Mouse (Mus musculus) G1E (cell line): ENCODE results near the gene Rnf157. TPM values are rescaled to one million over a fixed set of nuclear protein-coding genes. Genes with fewer than 3 reads are reported as not detected.

Source experiments
- ATAC-seq: 2 replicates; pipeline ENCODE4 v1.8.0; 2016; ENCODE audit warnings: mild to moderate bottlenecking; ENCODE audit not compliant: insufficient number of reproducible peaks, poor library complexity, low FRiP score, severe bottlenecking; ENCODE audit errors: extremely low read depth
- DNase-seq: peaks from one replicate; pipeline ENCODE4 v3.0.0; 2012; ENCODE audit warnings: low spot score
- H3K27me3 ChIP-seq: 2 replicates; pipeline ENCODE4 v1.6.1; 2012; ENCODE audit warnings: mild to moderate bottlenecking, low read length, inconsistent platforms; ENCODE audit not compliant: insufficient read depth
- H3K36me3 ChIP-seq: replicated peaks from 2 replicates; pipeline ENCODE3; 2012; ENCODE audit warnings: mild to moderate bottlenecking, inconsistent platforms
- H3K4me1 ChIP-seq: 2 replicates; pipeline ENCODE4 v1.6.1; 2012; ENCODE audit warnings: low read depth, low read length, inconsistent platforms, mixed read lengths; ENCODE audit not compliant: insufficient read depth
- H3K4me3 ChIP-seq: 2 replicates; pipeline ENCODE4 v1.5.1; 2012; ENCODE audit warnings: low read depth, mild to moderate bottlenecking, inconsistent platforms, low read length, moderate library complexity, mixed read lengths
- H3K9me3 ChIP-seq: replicated peaks from 2 replicates; pipeline ENCODE4 v1.6.1; 2012; ENCODE audit warnings: inconsistent platforms
- CTCF ChIP-seq: IDR thresholded peaks from 2 replicates; pipeline ENCODE4 v1.5.1; 2012; ENCODE audit warnings: low read depth, low read length, inconsistent platforms, mixed read lengths
- GATA1 ChIP-seq: IDR thresholded peaks from 2 replicates; pipeline ENCODE4 v1.6.1; 2012; ENCODE audit warnings: borderline replicate concordance, low read length, inconsistent platforms, mixed read lengths
- GATA2 ChIP-seq: IDR thresholded peaks from 2 replicates; pipeline ENCODE4 v1.6.1; 2012; ENCODE audit warnings: low read depth, low read length, inconsistent platforms, borderline replicate concordance
- POLR2AphosphoS5 ChIP-seq: IDR thresholded peaks from 2 replicates; pipeline ENCODE4 v1.6.1; 2012; ENCODE audit warnings: low read depth, low read length, inconsistent platforms; ENCODE audit not compliant: insufficient replicate concordance
- TAL1 ChIP-seq: conservative IDR thresholded peaks from 2 replicates; pipeline ENCODE4 v1.6.1; 2012; ENCODE audit warnings: low read depth, low read length, inconsistent platforms, mixed read lengths
- polyA plus RNA-seq: library from polyadenylated mRNA; stranded (reverse); fragments of >175 nt; gene quantifications from 2 replicates; pipeline ENCODE4 v1.2.3, GENCODE M21; 2012
- total RNA-seq, 2 experiments: library from RNA; stranded (forward) in 1 of 2; stranded (reverse) in 1 of 2; fragments of 200-1000 nt in 1 of 2; fragments of >200 nt in 1 of 2; fragmentation: Nextera tagmentation in 1 of 2; gene quantifications; 2 replicates each; pipeline ENCODE4 v1.2.3; 2014 to 2017

The Rnf157 gene
- total and polyA plus RNA-seq, 3 experiments, result 7.1 to 23.7 (median 10.0) TPM

- peaks cover 88% of the 10 kb centered on the region for H3K36me3 ChIP-seq
- H3K4me3 ChIP-seq, result no peak overlapping the region
- no peaks in the 10 kb centered on the region for H3K9me3 ChIP-seq
- no peak for DNase-seq
- no peaks in the 10 kb centered on the region for H3K27me3 ChIP-seq
- ATAC-seq, result no peak
- no peak for TF ChIP-seq POLR2AphosphoS5
- TF ChIP-seq GATA2, result no peak
- no peak for TF ChIP-seq CTCF
- no peak for TF ChIP-seq TAL1
- TF ChIP-seq GATA1, result no peak
- H3K4me1 ChIP-seq, result peaks cover 19% of the 10 kb centered on the region
These were observed 122.3 kb downstream of the Rnf157 start for GRCm38 (mm10) chr11:116290556-116290955.

DNA sequence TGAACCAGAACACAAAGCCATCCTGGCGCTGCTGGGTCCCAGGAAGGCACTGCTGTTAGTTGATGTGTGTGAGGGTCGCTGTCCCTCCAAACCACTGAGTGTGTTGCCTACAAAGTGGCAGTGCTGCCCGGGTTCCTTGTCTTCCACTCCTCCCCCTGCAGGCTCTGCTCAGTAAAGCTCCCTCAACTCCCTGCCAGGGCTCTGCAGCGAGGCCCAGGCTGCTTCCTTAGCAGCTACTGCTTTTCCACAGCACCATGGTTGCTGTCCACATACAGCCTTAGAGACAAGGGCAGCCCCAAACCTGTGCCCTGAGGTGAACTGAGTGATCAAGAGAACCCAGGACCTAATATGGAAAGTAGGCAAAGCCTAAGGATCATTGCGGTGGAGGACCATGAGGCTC, 125.5 kb downstream of the Rnf157 start:
- Histone ChIP-seq H3K27me3 (peaks cover 9% of the 10 kb centered on the region; the same call in 1 of the 2 replicates), H3K36me3 (peaks cover 57% of the 10 kb centered on the region), H3K9me3 (peaks cover 8% of the 10 kb centered on the region), H3K4me3 (no peak overlapping the region), H3K4me1 (peaks cover 10% of the 10 kb centered on the region)
- no peak for DNase-seq
- ATAC-seq, result no peak
- TF ChIP-seq GATA1 (no peak), TAL1 (no peak), POLR2AphosphoS5 (no peak), CTCF (no peak), GATA2 (no peak)

Other genes starting within 250 kb of the Rnf157 start
- 42.2 and 50.9 TPM in 2 replicates for gene Fbf1, start 244.9 kb downstream of the Rnf157 start, total RNA-seq (2014; fragmentation: Nextera tagmentation)
- gene Fbf1, start 244.9 kb downstream of the Rnf157 start, total RNA-seq (2017), result 25.0 and 35.9 TPM in 2 replicates
- 23.6 and 26.4 TPM in 2 replicates for gene Fbf1, start 244.9 kb downstream of the Rnf157 start, polyA plus RNA-seq
- 17.8 and 23.1 TPM in 2 replicates for gene Ten1, start 214.2 kb downstream of the Rnf157 start, total RNA-seq (2014; fragmentation: Nextera tagmentation)
- 47.6 and 47.8 TPM in 2 replicates for gene Ten1, start 214.2 kb downstream of the Rnf157 start, total RNA-seq (2017)
- 95.8 and 99.2 TPM in 2 replicates for gene Ten1, start 214.2 kb downstream of the Rnf157 start, polyA plus RNA-seq
- gene Acox1, start 214.0 kb downstream of the Rnf157 start, total RNA-seq (2014; fragmentation: Nextera tagmentation), result 34.0 and 35.6 TPM in 2 replicates
- 51.2 and 55.8 TPM in 2 replicates for gene Acox1, start 214.0 kb downstream of the Rnf157 start, total RNA-seq (2017)
- gene Acox1, start 214.0 kb downstream of the Rnf157 start, polyA plus RNA-seq, result 2.5 and 2.8 TPM in 2 replicates
- gene Evpl, start 175.0 kb downstream of the Rnf157 start, total RNA-seq (2014; fragmentation: Nextera tagmentation), result not detected in 2 replicates
- gene Evpl, start 175.0 kb downstream of the Rnf157 start, total RNA-seq (2017), result 0.05 TPM in 1 of 2 replicates, not detected in the other
- gene Evpl, start 175.0 kb downstream of the Rnf157 start, polyA plus RNA-seq, result 0.01 TPM in 2 replicates
- gene Srp68, start 138.8 kb downstream of the Rnf157 start, total RNA-seq (2014; fragmentation: Nextera tagmentation), result 78.0 and 79.1 TPM in 2 replicates
- 25.2 and 35.1 TPM in 2 replicates for gene Srp68, start 138.8 kb downstream of the Rnf157 start, total RNA-seq (2017)
- 49.3 and 52.1 TPM in 2 replicates for gene Srp68, start 138.8 kb downstream of the Rnf157 start, polyA plus RNA-seq
- gene Galr2, start 132.1 kb downstream of the Rnf157 start, total RNA-seq (2014; fragmentation: Nextera tagmentation), result not detected in 2 replicates
- 0.23 and 0.38 TPM in 2 replicates for gene Galr2, start 132.1 kb downstream of the Rnf157 start, total RNA-seq (2017)
- gene Galr2, start 132.1 kb downstream of the Rnf157 start, polyA plus RNA-seq, result not detected in 2 replicates
- 30.9 and 39.5 TPM in 2 replicates for gene Exoc7, start 105.8 kb downstream of the Rnf157 start, total RNA-seq (2014; fragmentation: Nextera tagmentation)
- gene Exoc7, start 105.8 kb downstream of the Rnf157 start, total RNA-seq (2017), result 18.6 and 32.1 TPM in 2 replicates
- gene Exoc7, start 105.8 kb downstream of the Rnf157 start, polyA plus RNA-seq, result 13.1 and 13.6 TPM in 2 replicates
- not detected in 2 replicates for gene Foxj1, start 77.6 kb downstream of the Rnf157 start, total RNA-seq (2014; fragmentation: Nextera tagmentation)
- gene Foxj1, start 77.6 kb downstream of the Rnf157 start, total RNA-seq (2017), result 0.11 and 0.29 TPM in 2 replicates
- 0.05 and 0.11 TPM in 2 replicates for gene Foxj1, start 77.6 kb downstream of the Rnf157 start, polyA plus RNA-seq
- 184 and 210 TPM in 2 replicates for gene Ubald2, start 21.1 kb upstream of the Rnf157 start, total RNA-seq (2014; fragmentation: Nextera tagmentation)
- gene Ubald2, start 21.1 kb upstream of the Rnf157 start, total RNA-seq (2017), result 114 and 161 TPM in 2 replicates
- 710 and 1,104 TPM in 2 replicates for gene Ubald2, start 21.1 kb upstream of the Rnf157 start, polyA plus RNA-seq
- gene Qrich2, start 53.2 kb upstream of the Rnf157 start, total RNA-seq (2014; fragmentation: Nextera tagmentation), result not detected in 2 replicates
- gene Qrich2, start 53.2 kb upstream of the Rnf157 start, total RNA-seq (2017), result 0.05 and 0.06 TPM in 2 replicates
- 0.07 and 0.16 TPM in 2 replicates for gene Qrich2, start 53.2 kb upstream of the Rnf157 start, polyA plus RNA-seq
- gene Prpsap1, start 81.2 kb upstream of the Rnf157 start, total RNA-seq (2014; fragmentation: Nextera tagmentation), result 53.7 and 56.6 TPM in 2 replicates
- 33.3 and 42.2 TPM in 2 replicates for gene Prpsap1, start 81.2 kb upstream of the Rnf157 start, total RNA-seq (2017)
- 53.9 and 69.4 TPM in 2 replicates for gene Prpsap1, start 81.2 kb upstream of the Rnf157 start, polyA plus RNA-seq
- 1.5 and 2.3 TPM in 2 replicates for gene Sphk1, start 117.9 kb upstream of the Rnf157 start, total RNA-seq (2014; fragmentation: Nextera tagmentation)
- gene Sphk1, start 117.9 kb upstream of the Rnf157 start, total RNA-seq (2017), result 22.1 and 30.6 TPM in 2 replicates
- 16.7 and 17.1 TPM in 2 replicates for gene Sphk1, start 117.9 kb upstream of the Rnf157 start, polyA plus RNA-seq
- gene Ube2o, start 168.4 kb upstream of the Rnf157 start, total RNA-seq (2014; fragmentation: Nextera tagmentation), result 9.2 and 41.7 TPM in 2 replicates
- gene Ube2o, start 168.4 kb upstream of the Rnf157 start, total RNA-seq (2017), result 6.2 and 6.3 TPM in 2 replicates
- gene Ube2o, start 168.4 kb upstream of the Rnf157 start, polyA plus RNA-seq, result 17.9 and 20.1 TPM in 2 replicates
- gene Aanat, start 173.4 kb upstream of the Rnf157 start, total RNA-seq (2014; fragmentation: Nextera tagmentation), result not detected in 2 replicates
- not detected in 2 replicates for gene Aanat, start 173.4 kb upstream of the Rnf157 start, total RNA-seq (2017)
- not detected in 2 replicates for gene Aanat, start 173.4 kb upstream of the Rnf157 start, polyA plus RNA-seq
- 2.5 and 5.6 TPM in 2 replicates for gene Rhbdf2, start 214.0 kb upstream of the Rnf157 start, total RNA-seq (2014; fragmentation: Nextera tagmentation)
- 1.7 and 1.9 TPM in 2 replicates for gene Rhbdf2, start 214.0 kb upstream of the Rnf157 start, total RNA-seq (2017)
- 4.2 and 4.8 TPM in 2 replicates for gene Rhbdf2, start 214.0 kb upstream of the Rnf157 start, polyA plus RNA-seq
- 2.6 and 4.3 TPM in 2 replicates for gene Prcd, start 240.5 kb upstream of the Rnf157 start, total RNA-seq (2014; fragmentation: Nextera tagmentation)
- 3.2 and 3.7 TPM in 2 replicates for gene Prcd, start 240.5 kb upstream of the Rnf157 start, total RNA-seq (2017)
- gene Prcd, start 240.5 kb upstream of the Rnf157 start, polyA plus RNA-seq, result 1.5 and 1.9 TPM in 2 replicates
- not detected in 2 replicates for gene Cygb, start 241.3 kb upstream of the Rnf157 start, total RNA-seq (2014; fragmentation: Nextera tagmentation)
- gene Cygb, start 241.3 kb upstream of the Rnf157 start, total RNA-seq (2017), result not detected in 2 replicates
- 0.05 TPM in 1 of 2 replicates, not detected in the other for gene Cygb, start 241.3 kb upstream of the Rnf157 start, polyA plus RNA-seq